Mouse (Mus musculus): Measurements from ENCODE around the gene Mterf4.

Mterf4 gene

GRCm38 (mm10) chr1:93267207-93267606 is 38.5 kb downstream of the Mterf4 start:
- no peak for DNase-seq (ENCODE audit: low spot score in 2 of 2)

GRCm38 (mm10) chr1:93257560-93257959 is 48.2 kb downstream of the Mterf4 start:
- DNase-seq (ENCODE audit: low spot score in 2 of 2): no peak

- DNase-seq (ENCODE audit: low spot score in 2 of 2): no peak
These were observed 50.0 kb downstream of the Mterf4 start for GRCm38 (mm10) chr1:93255761-93256160.

- no peak for DNase-seq (ENCODE audit: low spot score in 2 of 2)
These were observed 53.1 kb downstream of the Mterf4 start for GRCm38 (mm10) chr1:93252586-93252985.
